Mouse (Mus musculus) stomach, postnatal 0 days (tissue): ENCODE data around the gene Gm17334.

Experiments used
- CTCF ChIP-seq: IDR thresholded peaks from 2 replicates; pipeline ENCODE4 v1.5.1; 2016; ENCODE audit warnings: antibody characterized with exemption, low read depth, mild to moderate bottlenecking, moderate library complexity
- EP300 ChIP-seq: optimal IDR thresholded peaks from 2 replicates; pipeline ENCODE3; 2016; ENCODE audit warnings: antibody characterized with exemption

- no peak for TF ChIP-seq CTCF
- no peak for TF ChIP-seq EP300
Measured at GRCm38 (mm10) chr11:53748614-53749013, 24.4 kb downstream of the Gm17334 start.
